Mouse (Mus musculus) gastrocnemius, postnatal 14 days (tissue): ENCODE measurements around the gene Kri1. TPM values are rescaled to one million over a fixed set of nuclear protein-coding genes. Genes with fewer than 3 reads are reported as not detected.
A peak's percentile ranks its signal among the peaks of the same experiment; 100 is the strongest.
"Not testable (repeated sequence)": the region's sequence is repeated elsewhere in the genome, so short reads cannot be mapped to it uniquely, and the experiment has no call there.

Experiments used
- DNase-seq: peaks from one replicate; pipeline ENCODE4 v3.0.0; 2021; ENCODE audit warnings: mixed read lengths
- intact Hi-C: fragments of 180-260 bp; cut with DNase I; formaldehyde crosslinking; loops from one replicate; pipeline ENCODE4 v1.15.1; 2025; ENCODE audit warnings: low total_unique reads
- total RNA-seq, 2 experiments: library from RNA; stranded (reverse); gene quantifications; 2 replicates each; pipeline ENCODE4 v1.2.3; 2021

The Kri1 gene
- total RNA-seq, 2 experiments from 2014 or later, result 10.5 to 11.9 TPM

DNA sequence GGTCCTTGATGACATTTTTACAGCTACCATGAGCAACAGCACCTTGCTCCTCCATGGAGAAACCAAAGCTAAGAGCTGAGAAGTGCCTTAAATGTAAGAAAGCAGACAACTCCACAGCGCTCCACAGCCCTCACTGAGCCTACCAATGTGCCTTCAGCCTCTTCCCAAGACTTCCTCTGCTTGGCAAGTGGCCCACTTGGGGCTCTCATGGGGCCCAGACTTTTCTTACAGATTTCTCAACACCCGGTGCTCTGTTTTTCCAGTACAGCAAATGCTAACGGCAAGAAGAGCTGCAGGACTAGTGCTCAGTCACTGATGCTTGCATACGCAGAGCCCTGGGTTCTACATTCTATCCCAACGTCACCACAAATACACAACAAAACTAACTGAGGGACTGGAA is 10.0 kb downstream of the Kri1 start:
- intact Hi-C loops, result no loop called here
- no peak for DNase-seq

GRCm38 (mm10) chr9:21276307-21276706 is 11.5 kb downstream of the Kri1 start:
- intact Hi-C loops, result no loop called here
- no peak for DNase-seq

DNA sequence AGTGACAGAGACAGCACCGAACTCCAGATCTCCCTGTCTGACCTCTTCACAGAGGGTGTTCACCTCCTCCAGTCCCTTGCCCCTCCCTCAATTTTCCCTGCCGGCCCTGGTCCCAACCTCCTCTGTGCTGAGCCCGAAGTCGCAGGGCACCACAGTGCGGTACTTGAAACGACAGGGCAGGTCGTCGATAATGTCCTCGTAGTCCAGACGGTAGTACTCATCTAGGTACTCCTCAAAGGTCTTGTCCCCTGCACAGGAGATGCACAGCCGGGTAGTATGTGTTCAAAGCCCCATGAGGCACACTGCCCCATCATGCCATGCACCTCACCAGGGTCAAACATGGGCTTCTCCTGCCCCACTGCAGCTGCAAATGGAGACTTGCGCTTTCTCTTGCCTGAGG is 12.0 kb downstream of the Kri1 start:
- no peak for DNase-seq
- intact Hi-C loops, result no loop called here

- no peak for DNase-seq
- intact Hi-C loops, result no loop called here
Measured at GRCm38 (mm10) chr9:21275013-21275710, 12.6 kb downstream of the Kri1 start.

DNA sequence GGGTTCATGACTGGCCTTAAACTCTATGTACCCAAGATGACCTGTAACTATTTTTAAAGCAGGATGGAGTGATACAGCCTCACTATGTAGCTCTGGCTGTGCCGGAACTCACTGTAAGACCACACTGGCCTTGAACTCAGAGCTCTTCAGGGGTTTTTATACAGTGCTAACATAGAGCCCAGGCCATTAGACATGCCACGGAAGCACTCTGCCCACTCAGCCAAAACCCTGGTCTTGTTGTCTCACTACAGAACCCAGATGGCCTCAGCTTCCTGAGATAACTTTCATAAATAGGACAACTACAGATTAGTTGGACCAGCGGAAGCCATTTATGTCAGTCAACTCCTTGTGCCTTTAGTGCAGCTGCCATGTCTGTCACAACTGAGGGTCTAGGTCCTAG is 13.4 kb downstream of the Kri1 start:
- intact Hi-C loops, result no loop called here
- no peak for DNase-seq

DNA sequence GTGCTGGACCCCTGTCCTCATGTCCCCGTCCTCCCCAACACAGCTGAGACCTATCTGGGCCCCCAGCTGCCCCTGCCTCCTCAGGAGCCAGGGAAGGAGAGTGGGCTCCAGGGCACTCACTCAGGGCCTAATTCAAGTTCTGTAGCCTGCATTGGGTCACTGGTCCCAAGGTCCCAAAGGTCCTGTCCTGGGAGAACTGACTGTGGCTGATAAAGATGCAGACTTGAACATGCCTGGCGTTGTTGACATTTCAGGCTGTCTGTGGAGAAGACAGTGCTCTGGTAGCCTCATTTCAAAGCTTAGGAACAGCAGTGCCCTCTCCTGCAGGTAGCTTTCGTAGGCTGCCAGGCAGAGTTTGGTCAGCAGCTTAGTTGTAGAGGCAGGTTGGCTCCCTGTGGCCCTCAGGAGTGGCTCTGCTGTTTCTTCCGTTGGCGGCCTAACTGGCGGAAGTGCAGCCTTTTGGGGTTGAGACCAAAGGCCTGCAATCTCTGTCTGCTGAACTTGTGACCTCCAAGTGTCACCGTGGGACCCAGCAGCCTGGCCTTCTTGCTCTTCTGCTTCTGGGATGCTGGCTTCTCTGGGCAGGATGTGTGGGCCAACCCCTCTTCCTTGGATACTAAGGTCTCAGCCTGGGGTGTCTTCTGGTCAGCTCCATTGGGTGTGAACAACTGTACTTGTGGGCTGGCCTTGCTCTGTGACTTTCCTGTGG is 14.1 kb downstream of the Kri1 start:
- DNase-seq, result no peak
- intact Hi-C loops, result no loop called here

GRCm38 (mm10) chr9:21273094-21273493 is 14.7 kb downstream of the Kri1 start:
- intact Hi-C loops, result no loop called here
- no peak for DNase-seq

DNA sequence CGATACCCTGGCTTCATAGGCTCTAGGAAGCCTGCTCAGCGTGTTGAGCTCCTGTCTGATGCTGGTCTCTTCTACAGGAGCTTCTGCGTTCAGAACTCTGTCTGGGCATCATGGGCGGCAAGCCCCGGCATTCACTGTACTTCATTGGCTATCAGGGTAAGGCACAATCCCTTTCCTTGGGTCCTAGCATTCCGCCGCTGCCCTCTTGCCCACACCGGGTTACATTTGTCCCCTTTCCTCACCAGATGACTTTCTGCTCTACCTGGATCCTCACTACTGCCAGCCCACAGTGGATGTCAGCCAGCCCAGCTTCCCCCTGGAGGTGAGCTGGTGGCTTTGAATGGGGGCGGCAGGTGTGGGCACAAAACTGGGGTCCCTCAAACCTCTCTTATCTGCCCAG is 15.4 kb downstream of the Kri1 start:
- intact Hi-C loops, result no loop called here
- no peak for DNase-seq

- intact Hi-C loops, DNase-seq: not testable (repeated sequence)
Measured at GRCm38 (mm10) chr9:21269590-21269989, 18.2 kb downstream of the Kri1 start.

DNA sequence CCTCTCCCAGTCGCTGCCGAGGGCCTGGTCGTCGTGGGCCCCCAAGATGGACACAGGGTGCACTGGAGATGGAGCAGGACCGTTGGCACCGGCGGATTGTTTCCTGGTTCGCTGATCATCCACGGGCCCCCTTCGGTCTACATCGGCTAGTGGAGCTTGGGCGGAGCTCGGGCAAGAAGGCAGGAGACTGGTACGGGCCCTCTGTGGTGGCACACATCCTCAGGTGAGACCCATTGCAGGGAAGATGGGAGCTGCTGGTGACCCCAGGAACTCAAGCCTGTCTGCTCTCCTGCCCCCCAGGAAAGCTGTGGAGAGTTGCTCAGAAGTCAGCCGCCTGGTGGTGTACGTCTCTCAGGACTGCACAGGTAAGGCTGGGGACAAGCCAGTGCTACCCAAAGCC is 19.5 kb downstream of the Kri1 start:
- intact Hi-C loops, result no loop called here
- DNase-seq, result no peak

- intact Hi-C loops, result no loop called here
Measured at GRCm38 (mm10) chr9:21266889-21267288, 20.9 kb downstream of the Kri1 start.

DNA sequence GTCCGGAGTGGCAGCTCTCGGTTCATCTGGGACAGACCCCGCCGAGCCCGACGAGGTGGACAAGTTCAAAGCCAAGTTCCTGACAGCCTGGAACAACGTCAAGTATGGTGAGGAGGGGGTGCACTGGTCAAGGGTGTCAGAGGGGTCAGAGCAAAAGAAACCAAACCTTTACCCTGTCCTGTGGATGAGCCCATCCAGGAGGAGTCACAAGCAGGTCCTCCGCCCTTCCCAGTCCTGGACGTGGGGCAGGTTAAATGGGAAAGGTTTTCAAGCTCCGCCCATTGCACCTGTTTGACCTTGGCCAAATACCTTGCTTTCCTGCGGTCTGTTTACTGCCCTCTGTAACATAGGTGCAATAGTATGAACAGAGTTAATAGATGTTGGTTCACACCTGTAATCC is 22.2 kb downstream of the Kri1 start:
- intact Hi-C loops, result no loop called here

More at GRCm38 (mm10) chr9:21266889-21267288, 20.9 kb downstream of the Kri1 start:
- no peak for DNase-seq

GRCm38 (mm10) chr9:21265000-21265561 is 22.7 kb downstream of the Kri1 start, which contains the start of gene Atg4d:
Gene Atg4d, plus strand, starts transcription at chr9:21265293.
- intact Hi-C loops, result no loop called here
- peak; percentile 99 for DNase-seq

More for the DNA sequence above, 22.2 kb downstream of the Kri1 start:
- DNase-seq, result no peak

DNA sequence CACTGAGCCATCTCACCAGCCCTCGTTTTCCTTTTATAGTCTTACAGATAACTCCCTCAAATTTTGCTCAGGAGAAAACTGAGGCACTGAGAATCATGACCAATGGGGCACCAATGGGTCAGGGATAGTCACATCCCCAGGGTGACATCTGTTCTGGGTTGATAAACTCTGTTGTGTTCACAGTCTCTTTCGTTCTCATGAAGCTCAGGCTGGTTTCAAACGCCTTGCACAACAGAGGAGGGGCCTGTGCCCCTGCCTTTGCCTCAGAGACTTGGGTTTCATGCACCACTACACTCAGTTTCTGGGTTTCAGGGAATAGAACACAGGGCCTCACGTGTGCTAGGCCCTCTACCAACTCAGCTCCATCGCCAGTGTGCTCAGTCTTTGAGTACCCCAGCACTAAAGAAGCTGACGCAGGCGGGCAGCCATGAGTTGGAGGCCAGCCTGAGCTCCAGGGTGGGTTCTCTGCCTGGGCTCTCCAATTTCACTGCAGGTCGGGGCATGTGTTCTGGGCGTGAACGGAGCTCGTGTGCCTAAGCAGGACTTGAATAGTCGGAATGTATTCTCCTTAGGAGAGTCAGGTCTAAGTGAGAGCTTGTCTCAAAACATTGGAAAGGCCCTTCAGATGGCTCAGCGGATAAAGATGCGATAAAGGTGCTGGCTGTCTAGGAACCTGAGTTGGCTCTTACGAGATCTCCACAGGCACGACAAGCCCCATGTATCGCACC is 23.3 kb downstream of the Kri1 start:
- no peak for DNase-seq
- intact Hi-C loops, result no loop called here

DNA sequence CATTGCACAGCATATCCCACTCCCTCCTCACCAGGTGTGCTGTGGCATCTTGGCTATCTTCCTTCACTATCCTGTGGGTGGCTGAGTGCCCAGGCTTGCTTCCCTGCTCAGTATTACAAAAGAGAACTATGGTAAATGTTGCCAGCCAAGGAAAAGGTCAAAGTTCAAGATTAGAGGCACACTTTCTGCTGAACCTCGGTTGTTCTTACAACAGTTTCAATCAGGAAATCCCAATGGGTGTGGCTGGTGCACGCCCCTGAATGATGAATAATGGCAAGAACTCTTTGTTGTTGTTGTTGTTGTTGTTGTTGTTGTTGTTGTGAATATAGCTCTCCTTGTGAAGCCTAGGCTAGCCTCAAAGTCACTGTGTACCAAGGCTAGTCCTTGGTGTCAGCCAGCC is 25.9 kb downstream of the Kri1 start:
- intact Hi-C loops, result no loop called here
- DNase-seq, result no peak

- intact Hi-C loops, result no loop called here
- DNase-seq, result no peak
Measured at GRCm38 (mm10) chr9:21260491-21261040, 27.2 kb downstream of the Kri1 start.

- intact Hi-C loops, result not testable (repeated sequence)
Measured at GRCm38 (mm10) chr9:21256349-21256748, 31.4 kb downstream of the Kri1 start.

DNA sequence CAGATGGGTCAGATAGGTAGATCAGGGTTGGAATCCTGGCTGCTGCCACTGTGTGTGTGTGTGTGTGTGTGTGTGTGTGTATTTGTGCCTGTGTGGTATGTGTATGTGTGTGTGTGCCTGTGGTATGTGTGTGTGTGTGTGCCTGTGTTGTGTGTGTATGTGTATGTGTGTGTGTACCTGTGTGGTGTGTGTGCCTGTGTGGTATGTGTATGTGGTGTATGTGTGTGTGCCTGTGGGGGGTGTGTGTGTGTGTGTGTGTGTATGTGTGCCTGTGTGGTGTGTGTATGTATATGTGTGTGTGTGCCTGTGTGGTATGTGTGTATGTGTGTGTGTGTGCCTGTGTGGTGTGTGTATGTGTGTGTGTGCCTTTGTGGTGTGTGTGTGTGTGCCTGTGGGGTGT is 33.1 kb downstream of the Kri1 start:
- no peak for DNase-seq
- intact Hi-C loops, result no loop called here

More at GRCm38 (mm10) chr9:21256349-21256748, 31.4 kb downstream of the Kri1 start:
- DNase-seq, result not testable (repeated sequence)

DNA sequence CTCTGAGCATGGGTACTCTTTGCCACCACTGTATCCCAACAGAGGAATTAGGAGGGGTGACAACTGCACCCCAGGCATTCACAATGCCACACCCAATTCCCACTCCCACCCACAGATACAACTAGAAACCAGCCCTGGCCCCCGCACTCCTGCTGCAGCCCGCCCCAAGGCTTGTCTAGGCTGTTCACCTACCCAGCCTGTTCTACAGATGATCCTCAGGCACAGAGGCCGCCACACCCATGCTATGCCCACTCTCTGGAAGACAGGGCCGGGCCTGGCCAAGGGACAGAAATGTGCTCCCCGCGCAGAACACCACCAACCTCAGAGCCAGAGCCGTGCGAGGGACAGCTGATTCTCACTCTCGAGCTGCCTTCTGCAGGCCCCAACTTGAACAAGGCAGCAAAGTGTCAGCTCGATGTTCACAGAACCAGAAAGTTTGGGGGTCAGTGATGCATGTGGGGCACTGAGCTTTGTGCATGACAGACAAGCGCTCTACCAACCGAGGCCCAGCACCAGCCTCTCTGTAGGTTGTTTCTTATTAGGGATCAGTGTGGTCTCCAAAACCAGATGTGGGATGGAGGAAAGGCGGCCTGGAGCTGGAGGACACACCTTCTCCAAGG is 36.5 kb downstream of the Kri1 start:
- no peak for DNase-seq
- intact Hi-C loops, result no loop called here
